Mouse (Mus musculus): ENCODE measurements at regions not wholly inside any gene's neighbourhood (a gene's known extent, or its start where the extent isn't known, plus 50 kb on each side); places are given as distances from the start of the nearest gene placed in this dataset.

DNA sequence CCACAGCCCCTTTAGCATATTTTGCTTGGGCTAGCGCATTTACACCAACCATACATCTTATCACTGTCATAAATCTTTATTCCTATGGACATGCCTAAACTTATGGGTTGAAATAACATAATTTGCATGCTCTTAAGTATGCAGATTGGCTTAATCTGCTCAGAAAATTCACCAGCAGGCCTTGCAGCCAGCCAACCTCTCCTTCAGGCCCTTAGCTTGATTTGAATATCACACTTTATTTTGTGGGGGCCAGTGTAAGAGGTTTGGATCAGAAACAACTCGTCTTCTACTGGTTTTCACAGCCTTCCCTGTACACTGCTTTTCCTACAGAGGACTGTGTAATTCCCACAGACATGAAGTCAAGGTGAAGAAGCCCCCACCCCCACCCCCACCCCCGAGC lies 153.0 kb downstream of the 4930564D02Rik start:
- TF ChIP-seq CTCF (IDR thresholded peaks at IDR 0.05; ENCODE audit: low read depth) (no peak), EP300 (IDR thresholded peaks at IDR 0.05; ENCODE audit: low read depth) (no peak)

Measured in heart, postnatal 0 days (tissue).